Mouse (Mus musculus) erythroblast, embryonic 14.5 days (primary cell): ENCODE data around the gene Cacna1h.

Source experiments
- GATA1 ChIP-seq: IDR thresholded peaks from 2 replicates; pipeline ENCODE4 v1.6.1; 2012; ENCODE audit warnings: low read length, inconsistent platforms, mixed read lengths
- TAL1 ChIP-seq: IDR thresholded peaks from 3 replicates; pipeline ENCODE4 v1.6.1; 2012; ENCODE audit warnings: low read length, inconsistent platforms, mixed read lengths

DNA sequence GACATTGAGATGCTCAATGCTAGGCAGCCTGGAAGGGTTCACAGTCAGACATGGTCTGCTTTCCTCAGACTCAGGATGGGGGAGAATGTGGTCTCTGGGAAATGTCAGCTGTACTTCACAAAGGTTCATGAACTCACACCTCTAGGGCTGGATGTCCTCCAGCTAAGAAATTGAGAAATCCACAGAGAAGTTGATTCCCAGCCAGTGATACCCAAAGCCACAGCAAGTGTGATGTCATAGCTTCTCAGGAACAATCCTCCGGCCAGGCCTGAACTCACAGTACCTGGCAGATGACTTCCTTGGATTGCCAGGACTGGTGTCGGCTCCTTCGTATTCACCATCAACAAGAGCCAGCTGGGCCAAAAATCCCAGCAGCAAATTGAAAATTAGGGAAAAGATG lies 12.3 kb upstream of the Cacna1h start:
- no peak for TF ChIP-seq TAL1
- TF ChIP-seq GATA1 = no peak
